Mouse (Mus musculus): ENCODE measurements at regions not wholly inside any gene's neighbourhood (a gene's known extent, or its start where the extent isn't known, plus 50 kb on each side); places are given as distances from the start of the nearest gene placed in this dataset.

DNA sequence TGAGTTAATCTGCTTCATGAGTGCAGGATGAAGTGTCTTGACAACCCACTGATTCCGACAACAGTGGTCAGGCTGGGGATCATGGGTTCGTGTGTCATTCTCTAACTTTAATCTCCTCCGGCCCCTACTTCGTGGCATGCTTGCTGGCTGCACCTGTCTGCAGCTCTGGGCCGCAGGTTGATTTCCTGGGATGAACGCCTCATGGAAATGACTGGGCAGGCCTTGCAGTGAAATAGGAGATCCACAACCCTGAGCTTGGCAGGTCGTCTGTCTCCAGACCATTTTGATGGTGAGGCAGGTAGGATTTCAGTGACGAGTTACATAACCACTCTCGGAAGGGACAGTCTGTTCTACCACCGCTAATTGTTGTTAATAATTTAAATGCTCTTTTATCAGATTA lies 140.2 kb downstream of the Slc38a4 start:
- H3K27ac ChIP-seq: no peak overlapping the region
- no peak overlapping the region for H3K9ac ChIP-seq
- 82% methylated on average over 10 of the region's 10 CpGs for WGBS
- H3K4me2 ChIP-seq: no peak overlapping the region
- H3K4me1 ChIP-seq: no peaks in the 10 kb centered on the region
- ATAC-seq (ENCODE audit: low FRiP score): no peak
- no peaks in the 10 kb centered on the region for H3K36me3 ChIP-seq (replicated peaks)
- no peak overlapping the region for H3K4me3 ChIP-seq (replicated peaks)
- no peaks in the 10 kb centered on the region for H3K27me3 ChIP-seq
- no peaks in the 10 kb centered on the region for H3K9me3 ChIP-seq

DNA sequence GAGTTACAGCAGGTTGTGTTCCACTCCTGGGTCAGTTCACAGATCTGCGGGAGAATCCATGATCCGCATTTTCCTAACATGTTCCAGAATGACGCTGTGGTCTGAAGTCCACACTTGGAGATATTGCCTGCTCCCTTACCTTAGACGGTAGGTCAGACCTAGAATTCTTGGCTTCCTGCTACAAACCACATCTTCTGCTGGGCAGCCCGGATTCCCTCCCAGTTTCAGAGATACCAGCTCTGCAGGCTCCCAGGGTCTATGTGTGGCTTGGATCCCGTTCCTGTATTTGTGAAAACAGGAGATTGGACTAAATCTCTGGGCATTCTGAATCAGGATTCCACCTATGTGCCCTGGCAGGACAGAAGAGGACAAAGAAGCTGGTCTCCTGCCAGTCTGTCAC lies 140.8 kb downstream of the Slc38a4 start:
- Histone ChIP-seq H3K4me2 (no peak overlapping the region), H3K9ac (no peak overlapping the region), H3K27me3 (no peaks in the 10 kb centered on the region), H3K27ac (no peak overlapping the region), H3K4me1 (no peaks in the 10 kb centered on the region), H3K9me3 (no peaks in the 10 kb centered on the region), H3K4me3 (replicated peaks) (no peak overlapping the region), H3K36me3 (replicated peaks) (no peaks in the 10 kb centered on the region)
- ATAC-seq (ENCODE audit: low FRiP score): no peak
- 94% methylated on average over 6 of the region's 6 CpGs for whole genome bisulfite sequencing

DNA sequence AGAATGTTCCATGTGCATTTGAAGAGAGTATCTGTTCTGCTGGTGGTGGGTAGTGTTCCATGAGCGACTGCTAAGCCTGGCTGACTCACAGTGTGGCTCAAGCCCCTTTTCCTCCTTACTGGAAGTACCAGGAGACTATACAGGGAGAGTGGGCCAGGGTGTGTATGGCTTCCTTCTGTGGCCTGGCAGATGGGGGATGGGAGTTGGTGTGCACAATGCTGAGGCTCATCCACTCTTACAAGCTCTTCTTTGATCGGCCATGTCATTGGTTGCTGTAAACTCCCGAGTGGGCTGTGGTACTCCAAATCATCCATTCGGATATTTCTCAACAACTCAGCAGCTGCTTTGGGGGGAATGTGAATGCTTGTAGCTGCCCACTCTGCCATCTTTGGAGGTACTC lies 150.2 kb downstream of the Slc38a4 start:
- Histone ChIP-seq H3K36me3 (replicated peaks) (no peaks in the 10 kb centered on the region), H3K9ac (no peak overlapping the region), H3K9me3 (no peaks in the 10 kb centered on the region), H3K27me3 (no peaks in the 10 kb centered on the region), H3K4me3 (replicated peaks) (no peak overlapping the region), H3K4me1 (no peaks in the 10 kb centered on the region), H3K4me2 (no peak overlapping the region), H3K27ac (no peak overlapping the region)
- ATAC-seq (ENCODE audit: low FRiP score): no peak
- 93% methylated on average over 4 of the region's 4 CpGs for WGBS

DNA sequence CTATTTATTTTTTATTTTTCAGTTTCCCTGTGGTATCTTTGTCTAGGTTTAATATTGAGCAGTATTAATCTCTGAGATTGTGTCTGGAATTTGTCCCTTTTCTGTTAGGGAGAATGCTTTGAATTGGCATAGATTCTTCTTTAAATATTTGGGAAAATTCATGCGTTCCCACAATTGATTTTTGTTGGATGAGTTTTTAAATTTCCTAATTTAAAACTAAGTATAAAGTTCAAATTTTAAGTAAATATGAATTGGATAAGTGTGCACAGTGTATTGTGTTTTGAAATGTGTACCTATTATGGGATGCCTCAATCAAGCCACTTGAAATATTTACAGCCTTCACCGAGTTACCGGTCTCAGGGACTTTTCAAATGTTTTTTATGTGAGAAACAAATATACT lies 152.3 kb downstream of the Slc38a4 start:
- H3K4me2 ChIP-seq: no peak overlapping the region
- no peaks in the 10 kb centered on the region for H3K27me3 ChIP-seq
- ATAC-seq (ENCODE audit: low FRiP score): no peak
- no peaks in the 10 kb centered on the region for H3K9me3 ChIP-seq
- no peak overlapping the region for H3K27ac ChIP-seq
- H3K36me3 ChIP-seq (replicated peaks): no peaks in the 10 kb centered on the region
- no peaks in the 10 kb centered on the region for H3K4me1 ChIP-seq
- H3K4me3 ChIP-seq (replicated peaks): no peak overlapping the region
- 95% methylated on average over 3 of the region's 3 CpGs for WGBS
- H3K9ac ChIP-seq: no peak overlapping the region

DNA sequence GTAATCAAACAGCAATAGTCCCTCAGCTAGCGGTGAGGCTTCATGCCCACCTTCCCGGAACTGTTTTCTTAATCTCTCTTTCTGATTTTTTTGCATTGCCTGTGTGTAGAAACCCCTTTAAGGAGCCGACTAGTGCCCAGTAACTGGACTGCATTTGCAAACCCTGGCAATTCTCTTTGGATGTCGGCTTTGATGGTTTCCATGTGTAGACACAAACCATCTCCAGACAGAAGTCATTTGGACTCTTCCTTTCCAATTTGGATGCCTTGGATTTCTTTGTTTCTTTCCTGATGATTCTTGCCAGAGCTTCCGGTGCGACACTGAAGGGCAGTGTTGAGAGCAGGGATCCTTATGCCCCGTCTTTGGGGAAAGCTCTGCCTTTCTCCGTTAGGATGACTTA lies 153.0 kb downstream of the Slc38a4 start:
- Histone ChIP-seq H3K9me3 (no peaks in the 10 kb centered on the region), H3K36me3 (replicated peaks) (no peaks in the 10 kb centered on the region), H3K4me1 (no peaks in the 10 kb centered on the region), H3K4me3 (replicated peaks) (no peak overlapping the region), H3K27me3 (no peaks in the 10 kb centered on the region), H3K9ac (no peak overlapping the region), H3K27ac (no peak overlapping the region), H3K4me2 (no peak overlapping the region)
- WGBS: 82% methylated on average over 8 of the region's 8 CpGs
- no peak for ATAC-seq (ENCODE audit: low FRiP score)

DNA sequence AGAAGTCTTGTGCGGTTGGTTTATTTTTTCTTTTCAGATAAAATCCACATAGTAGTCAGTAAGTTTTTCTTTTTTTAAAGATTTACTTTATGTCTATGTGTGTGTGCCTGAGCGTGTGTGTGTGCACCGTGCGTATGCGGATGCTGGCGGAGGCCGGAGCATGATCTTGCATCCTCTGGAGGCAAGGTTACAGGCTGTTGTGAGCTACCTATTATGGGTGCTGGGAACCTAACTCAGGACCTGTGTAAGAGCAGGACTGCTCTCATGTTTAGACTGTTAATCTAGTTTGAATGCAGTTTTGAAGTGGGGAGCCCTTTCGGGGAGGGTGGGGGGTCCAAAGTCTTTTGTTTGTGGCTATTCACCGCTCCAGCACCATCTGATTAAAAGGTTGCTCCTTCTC lies 154.1 kb downstream of the Slc38a4 start:
- Histone ChIP-seq H3K36me3 (replicated peaks) (no peaks in the 10 kb centered on the region), H3K4me1 (no peaks in the 10 kb centered on the region), H3K27me3 (no peaks in the 10 kb centered on the region), H3K4me3 (replicated peaks) (no peak overlapping the region), H3K27ac (no peak overlapping the region), H3K4me2 (no peak overlapping the region), H3K9ac (no peak overlapping the region), H3K9me3 (no peaks in the 10 kb centered on the region)
- ATAC-seq (ENCODE audit: low FRiP score): no peak
- WGBS: 97% methylated on average over 9 of the region's 9 CpGs

DNA sequence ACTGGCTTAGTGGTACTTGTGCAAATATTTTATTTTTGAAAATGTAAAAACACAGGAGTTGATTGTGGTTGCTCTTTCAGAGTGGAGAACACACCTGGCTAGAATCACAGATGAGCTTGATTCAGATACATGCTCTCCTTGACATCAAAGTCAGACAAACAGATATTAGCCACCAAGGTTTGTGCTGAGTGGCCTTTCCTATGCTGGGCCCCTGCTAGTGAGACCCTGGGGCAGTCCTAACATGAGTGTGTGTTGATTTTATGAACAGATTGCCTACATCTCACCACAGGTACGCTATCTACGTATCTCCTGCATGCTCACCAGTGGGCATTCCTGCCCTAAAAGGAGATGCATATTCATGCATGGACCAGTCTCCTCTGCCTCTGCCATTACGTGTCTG lies 157.5 kb downstream of the Slc38a4 start:
- 96% methylated on average over 3 of the region's 3 CpGs for WGBS

DNA sequence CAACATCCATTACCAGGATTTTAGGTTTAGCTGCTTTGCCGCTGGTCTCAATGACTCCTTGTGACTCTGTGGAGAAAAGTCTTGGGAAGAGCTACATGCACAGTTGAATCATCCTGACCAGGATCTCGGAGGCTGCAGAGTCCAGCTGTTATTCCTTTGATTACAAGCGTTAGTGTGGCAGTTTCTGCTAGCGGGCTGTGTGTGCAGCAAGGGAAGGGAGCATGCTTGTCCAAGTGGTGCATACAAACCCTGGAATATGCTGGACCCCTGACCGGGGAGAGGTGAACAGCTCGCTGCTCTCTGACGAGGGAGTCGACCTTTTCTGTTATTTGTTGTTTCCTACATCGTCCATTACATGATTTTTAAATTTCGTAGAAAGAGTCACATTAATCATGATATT lies 170.9 kb downstream of the Slc38a4 start:
- H3K9me3 ChIP-seq: no peaks in the 10 kb centered on the region
- H3K4me1 ChIP-seq: no peaks in the 10 kb centered on the region
- WGBS: 89% methylated on average over 10 of the region's 10 CpGs
- no peaks in the 10 kb centered on the region for H3K36me3 ChIP-seq (replicated peaks)
- H3K27me3 ChIP-seq: no peaks in the 10 kb centered on the region
- no peak overlapping the region for H3K9ac ChIP-seq
- H3K4me2 ChIP-seq: no peak overlapping the region
- ATAC-seq (ENCODE audit: low FRiP score): no peak
- H3K4me3 ChIP-seq (replicated peaks): no peak overlapping the region
- no peak overlapping the region for H3K27ac ChIP-seq

More for the DNA sequence above, 157.5 kb downstream of the Slc38a4 start:
- no peaks in the 10 kb centered on the region for H3K4me1 ChIP-seq
- no peak overlapping the region for H3K4me2 ChIP-seq
- no peak overlapping the region for H3K9ac ChIP-seq
- no peak for ATAC-seq (ENCODE audit: low FRiP score)
- H3K4me3 ChIP-seq (replicated peaks): no peak overlapping the region
- no peaks in the 10 kb centered on the region for H3K36me3 ChIP-seq (replicated peaks)
- H3K9me3 ChIP-seq: no peaks in the 10 kb centered on the region
- H3K27me3 ChIP-seq: no peaks in the 10 kb centered on the region
- no peak overlapping the region for H3K27ac ChIP-seq

DNA sequence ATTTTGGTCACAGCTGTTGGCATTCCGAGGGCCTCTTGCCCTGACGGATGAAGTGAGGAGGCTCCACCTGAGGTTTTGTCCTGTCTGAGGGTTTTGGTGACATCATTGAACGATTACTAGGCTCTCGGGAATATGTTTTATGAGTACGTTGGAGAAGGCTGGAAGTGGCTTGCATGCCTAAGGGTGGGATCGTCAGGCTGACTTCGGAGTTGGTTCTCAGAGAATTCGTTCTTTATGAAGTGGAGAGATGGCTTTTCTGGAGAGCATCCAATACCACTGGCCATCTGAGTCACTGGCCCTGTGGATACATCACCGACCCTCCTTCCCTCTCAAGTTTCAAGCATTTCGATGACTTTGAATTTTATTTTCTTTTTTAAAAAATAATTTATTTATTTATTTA lies 172.0 kb downstream of the Slc38a4 start:
- H3K4me1 ChIP-seq: no peaks in the 10 kb centered on the region
- WGBS: 83% methylated on average over 10 of the region's 10 CpGs
- H3K4me2 ChIP-seq: no peak overlapping the region
- no peaks in the 10 kb centered on the region for H3K9me3 ChIP-seq
- H3K36me3 ChIP-seq (replicated peaks): no peaks in the 10 kb centered on the region
- ATAC-seq (ENCODE audit: low FRiP score): no peak
- no peak overlapping the region for H3K27ac ChIP-seq
- H3K4me3 ChIP-seq (replicated peaks): no peak overlapping the region
- no peak overlapping the region for H3K9ac ChIP-seq
- H3K27me3 ChIP-seq: no peaks in the 10 kb centered on the region

DNA sequence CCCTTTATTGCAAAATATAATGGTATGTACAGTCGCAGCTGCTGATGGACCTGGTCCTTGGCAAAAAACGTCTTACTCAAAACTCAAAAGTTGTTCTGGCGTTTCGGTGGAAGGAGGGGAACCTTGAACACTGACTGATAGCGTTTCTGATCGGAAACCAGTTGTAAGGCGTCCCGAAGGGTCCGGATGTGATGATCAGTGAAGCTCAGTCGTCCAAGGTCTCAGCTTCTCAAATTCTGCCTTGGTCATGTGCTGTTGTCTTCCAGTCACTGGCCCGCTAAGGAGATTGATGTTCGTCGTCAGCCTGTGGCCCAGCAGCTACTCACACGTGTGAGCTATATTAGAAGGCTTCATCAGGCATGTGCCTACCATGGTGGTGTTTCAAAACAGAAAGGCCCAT lies 173.5 kb downstream of the Slc38a4 start:
- no peaks in the 10 kb centered on the region for H3K9me3 ChIP-seq
- no peaks in the 10 kb centered on the region for H3K36me3 ChIP-seq (replicated peaks)
- H3K4me2 ChIP-seq: no peak overlapping the region
- no peaks in the 10 kb centered on the region for H3K4me1 ChIP-seq
- H3K27me3 ChIP-seq: no peaks in the 10 kb centered on the region
- no peak overlapping the region for H3K9ac ChIP-seq
- H3K27ac ChIP-seq: no peak overlapping the region
- ATAC-seq (ENCODE audit: low FRiP score): no peak
- H3K4me3 ChIP-seq (replicated peaks): no peak overlapping the region
- WGBS: 93% methylated on average over 14 of the region's 14 CpGs

DNA sequence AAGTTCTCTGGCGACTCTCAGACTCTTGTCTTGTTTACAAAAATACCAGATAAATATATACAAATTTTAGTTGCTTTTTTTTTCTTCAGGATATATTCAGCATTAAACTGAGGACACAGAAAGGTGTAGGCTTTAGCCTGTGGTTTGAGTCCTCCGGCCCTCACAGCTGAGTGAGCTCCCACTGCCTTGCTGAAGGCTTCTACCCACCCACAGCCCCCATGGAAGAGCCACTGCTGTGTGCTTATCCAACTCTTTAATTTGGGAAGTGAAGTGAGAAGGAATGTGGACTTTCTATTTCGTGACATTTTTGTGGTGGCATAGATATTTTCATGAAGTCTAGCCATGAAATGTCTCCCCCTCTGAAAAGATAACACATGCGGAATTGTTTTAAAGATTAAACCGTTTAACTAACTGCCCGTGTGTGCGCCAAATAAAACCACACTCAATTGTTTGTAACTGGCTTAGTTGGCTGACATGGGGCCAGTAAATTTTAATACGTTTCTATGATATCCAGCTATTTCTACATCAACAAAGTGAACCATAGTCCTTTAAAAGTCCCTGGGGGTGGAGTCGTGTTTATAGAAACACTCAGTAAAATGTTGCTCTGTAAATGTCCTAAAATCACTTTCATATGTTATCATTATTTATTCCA lies 174.1 kb downstream of the Slc38a4 start:
- Histone ChIP-seq H3K36me3 (replicated peaks) (no peaks in the 10 kb centered on the region), H3K4me1 (no peaks in the 10 kb centered on the region), H3K4me3 (replicated peaks) (no peak overlapping the region), H3K27ac (no peak overlapping the region), H3K9ac (no peak overlapping the region), H3K9me3 (no peaks in the 10 kb centered on the region), H3K27me3 (no peaks in the 10 kb centered on the region), H3K4me2 (no peak overlapping the region)
- 80% methylated on average over 9 of the region's 9 CpGs for WGBS
- ATAC-seq (ENCODE audit: low FRiP score): no peak

DNA sequence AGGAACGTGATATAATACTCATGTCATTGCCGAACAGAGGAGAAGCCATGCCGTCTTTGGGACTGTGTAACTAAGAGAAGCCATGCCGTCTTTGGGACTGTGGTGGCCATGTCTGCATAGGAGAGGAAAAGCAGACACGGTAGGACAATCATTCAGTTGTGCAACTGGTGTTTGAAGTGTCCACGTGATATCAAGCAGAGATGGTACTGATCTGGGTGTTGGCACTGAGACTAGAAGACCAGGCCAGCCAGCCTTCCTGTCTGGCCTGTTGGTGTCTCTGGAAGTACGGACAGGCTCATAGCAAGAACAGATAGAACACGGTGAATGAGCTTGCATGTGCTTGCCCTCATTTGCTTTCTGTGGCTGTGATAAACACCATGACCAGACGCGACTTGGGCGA lies 175.7 kb downstream of the Slc38a4 start:
- H3K27me3 ChIP-seq: no peaks in the 10 kb centered on the region
- no peak overlapping the region for H3K9ac ChIP-seq
- no peaks in the 10 kb centered on the region for H3K9me3 ChIP-seq
- H3K4me3 ChIP-seq (replicated peaks): no peak overlapping the region
- no peak overlapping the region for H3K4me2 ChIP-seq
- no peaks in the 10 kb centered on the region for H3K36me3 ChIP-seq (replicated peaks)
- H3K27ac ChIP-seq: no peak overlapping the region
- no peaks in the 10 kb centered on the region for H3K4me1 ChIP-seq
- WGBS: 94% methylated on average over 11 of the region's 11 CpGs
- no peak for ATAC-seq (ENCODE audit: low FRiP score)

DNA sequence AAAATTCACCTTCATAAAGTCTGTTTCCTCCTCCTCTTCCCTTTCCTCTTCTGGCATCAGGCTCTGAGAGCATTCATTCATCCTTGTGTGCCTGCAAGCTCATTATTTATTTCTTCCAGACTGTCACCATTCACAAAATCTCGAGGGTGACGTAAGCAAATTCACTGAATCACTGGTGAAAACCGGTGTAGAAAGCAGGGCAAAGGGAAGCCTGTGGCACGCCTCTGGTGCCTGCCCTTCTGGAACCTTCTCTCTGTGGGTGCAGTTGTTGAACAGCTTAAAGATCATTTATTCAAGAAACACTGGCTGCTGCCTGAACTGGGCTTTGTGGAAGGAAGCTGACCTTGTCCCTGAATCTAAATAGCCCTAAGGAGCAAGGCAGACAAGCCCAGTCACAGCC lies 177.0 kb downstream of the Slc38a4 start:
- Histone ChIP-seq H3K36me3 (replicated peaks) (no peaks in the 10 kb centered on the region), H3K4me2 (no peak overlapping the region), H3K9ac (no peak overlapping the region), H3K27ac (no peak overlapping the region), H3K9me3 (no peaks in the 10 kb centered on the region), H3K27me3 (no peaks in the 10 kb centered on the region), H3K4me1 (no peaks in the 10 kb centered on the region), H3K4me3 (replicated peaks) (no peak overlapping the region)
- WGBS: 72% methylated on average over 4 of the region's 4 CpGs
- ATAC-seq (ENCODE audit: low FRiP score): no peak
